Mouse (Mus musculus): Measurements from ENCODE around the gene Crk. TPM values are rescaled to one million over a fixed set of nuclear protein-coding genes. Genes with fewer than 3 reads are reported as not detected.

Crk gene
- polyA plus RNA-seq, 1 experiment, result 43.1 TPM

DNA sequence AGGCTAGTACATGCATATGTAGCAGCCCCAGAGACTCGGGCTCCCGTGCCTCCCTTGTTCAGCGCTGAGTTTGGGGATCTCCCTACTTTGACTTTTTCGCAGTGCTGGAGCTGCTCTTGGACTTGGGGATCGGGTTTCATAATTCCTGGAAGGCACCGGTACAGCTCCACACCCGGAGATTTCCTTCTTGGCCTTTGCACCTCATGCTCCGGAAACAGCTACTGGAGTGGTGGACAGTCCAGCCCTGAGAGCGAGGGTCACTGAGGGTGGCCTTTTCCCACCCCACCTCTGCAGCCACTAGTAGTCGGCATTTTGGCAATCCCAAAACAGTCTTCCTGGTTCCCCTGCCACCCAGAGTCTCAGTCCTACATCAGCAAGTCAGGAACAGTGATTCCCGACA is 43.7 kb upstream of the Crk start:
- no peak overlapping the region for H3K27ac ChIP-seq (ENCODE audit: insufficient read depth, low read length)
- peaks cover 6% of the 10 kb centered on the region; the same call in 1 of the 2 replicates for H3K4me1 ChIP-seq (ENCODE audit: control insufficient read depth, insufficient read depth, insufficient read length)
- no peak for TF ChIP-seq POLR2A (IDR thresholded peaks at IDR 0.05; ENCODE audit: low read depth, low read length)
- TF ChIP-seq CTCF (IDR thresholded peaks at IDR 0.05; ENCODE audit: extremely low read depth, insufficient read depth, insufficient read length, insufficient replicate concordance), result no peak
- H3K27me3 ChIP-seq (ENCODE audit: control insufficient read depth, insufficient read depth, low read length), result no peaks in the 10 kb centered on the region
- peaks cover 25% of the 10 kb centered on the region for H3K36me3 ChIP-seq (ENCODE audit: control insufficient read depth, insufficient read depth, low read length)
- 90% methylated on average over 11 of the region's 11 CpGs for WGBS
- H3K4me3 ChIP-seq (ENCODE audit: extremely low read depth, insufficient read depth, insufficient read length), result no peak overlapping the region
- no peak for DNase-seq (ENCODE audit: low read depth in 1 of 2, low spot score in 2 of 2)

DNA sequence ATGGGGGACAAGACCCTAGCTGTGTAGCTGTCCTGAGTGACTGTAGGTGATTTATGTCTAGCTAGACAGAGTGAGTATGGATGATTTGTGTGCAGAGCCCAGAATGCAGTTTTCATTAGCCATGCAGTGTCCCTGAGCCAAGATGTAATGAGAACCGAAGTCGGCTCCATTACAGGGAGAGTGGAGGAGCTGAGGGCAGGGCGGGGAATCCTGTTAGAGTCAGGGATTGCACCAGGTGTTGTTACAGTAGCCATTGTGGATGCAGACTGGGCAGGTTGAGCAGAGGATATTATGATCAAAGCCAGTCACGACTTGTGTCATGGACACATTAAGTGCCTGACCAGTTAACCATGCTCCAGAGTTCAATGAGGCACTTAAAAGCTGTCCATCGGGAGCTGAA is 35.7 kb upstream of the Crk start:
- TF ChIP-seq CTCF (IDR thresholded peaks at IDR 0.05; ENCODE audit: extremely low read depth, insufficient read depth, insufficient read length, insufficient replicate concordance) (no peak), POLR2A (IDR thresholded peaks at IDR 0.05; ENCODE audit: low read depth, low read length) (no peak)

DNA sequence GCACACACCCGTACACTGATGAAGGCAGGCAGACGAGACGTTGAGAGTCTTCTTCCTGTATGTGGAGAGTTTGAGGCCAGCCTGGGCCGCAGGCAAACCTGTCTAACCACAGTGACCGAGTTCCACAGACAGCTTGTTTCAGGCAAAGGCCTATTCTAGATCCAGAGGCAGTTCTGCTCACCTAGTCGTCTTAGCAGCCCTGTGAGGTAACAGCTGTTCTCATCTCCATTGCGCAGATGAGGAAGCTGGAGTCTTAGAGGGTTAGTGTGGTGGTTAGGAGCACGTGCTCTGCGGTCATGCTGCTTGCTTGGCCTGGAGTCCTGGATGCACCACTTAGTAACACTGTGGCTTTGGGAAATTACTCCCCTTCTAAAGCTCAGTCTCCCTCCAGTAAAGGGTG is 34.4 kb upstream of the Crk start:
- WGBS, result 19% methylated on average over 9 of the region's 9 CpGs
- H3K4me3 ChIP-seq (ENCODE audit: extremely low read depth, insufficient read depth, insufficient read length), result no peak overlapping the region
- TF ChIP-seq CTCF (IDR thresholded peaks at IDR 0.05; ENCODE audit: extremely low read depth, insufficient read depth, insufficient read length, insufficient replicate concordance), result no peak
- no peak for TF ChIP-seq POLR2A (IDR thresholded peaks at IDR 0.05; ENCODE audit: low read depth, low read length)
- peaks cover 14% of the 10 kb centered on the region for H3K4me1 ChIP-seq (ENCODE audit: control insufficient read depth, insufficient read depth, insufficient read length)
- H3K27ac ChIP-seq (ENCODE audit: insufficient read depth, low read length), result 0 out of 2 replicates have a peak overlapping the region, but pooled peaks have one; percentile 12
- no peak for DNase-seq (ENCODE audit: low read depth in 1 of 2, low spot score in 2 of 2)
- no peaks in the 10 kb centered on the region for H3K27me3 ChIP-seq (ENCODE audit: control insufficient read depth, insufficient read depth, low read length)
- H3K36me3 ChIP-seq (ENCODE audit: control insufficient read depth, insufficient read depth, low read length), result peaks cover 9% of the 10 kb centered on the region

More for the DNA sequence above, 35.7 kb upstream of the Crk start:
- WGBS, result 90% methylated on average over 5 of the region's 5 CpGs
- peaks cover 6% of the 10 kb centered on the region; the same call in 1 of the 2 replicates for H3K4me1 ChIP-seq (ENCODE audit: control insufficient read depth, insufficient read depth, insufficient read length)
- no peak for DNase-seq (ENCODE audit: low read depth in 1 of 2, low spot score in 2 of 2)
- H3K27me3 ChIP-seq (ENCODE audit: control insufficient read depth, insufficient read depth, low read length), result no peaks in the 10 kb centered on the region
- H3K4me3 ChIP-seq (ENCODE audit: extremely low read depth, insufficient read depth, insufficient read length), result no peak overlapping the region
- no peak overlapping the region for H3K27ac ChIP-seq (ENCODE audit: insufficient read depth, low read length)
- H3K36me3 ChIP-seq (ENCODE audit: control insufficient read depth, insufficient read depth, low read length), result peaks cover 13% of the 10 kb centered on the region

DNA sequence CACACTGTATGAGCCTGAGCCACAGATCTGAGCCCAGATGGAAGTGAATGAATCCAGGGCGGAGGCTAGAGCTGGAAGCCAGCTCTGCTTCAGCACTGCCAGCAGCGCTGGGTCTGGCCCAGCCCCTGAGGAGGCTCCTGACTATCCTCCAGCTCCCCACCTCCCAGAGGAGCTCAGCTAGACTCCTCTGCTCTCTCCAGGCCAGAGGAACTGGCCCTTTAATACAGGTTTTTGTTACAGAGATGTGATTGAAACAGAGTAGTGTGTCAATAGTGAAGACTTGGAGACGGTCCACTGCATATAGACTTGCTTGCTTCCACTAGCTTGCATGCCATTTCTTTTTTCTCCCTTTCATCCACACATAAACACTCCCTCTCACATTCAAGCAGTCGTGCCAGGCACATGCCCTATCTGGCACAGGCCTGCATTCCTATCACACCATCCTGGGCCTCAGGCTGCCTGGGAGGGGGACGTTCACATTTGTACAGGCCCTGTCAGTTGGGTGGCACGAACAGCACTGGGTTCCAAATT is 31.3 kb upstream of the Crk start:
- no peak for TF ChIP-seq CTCF (IDR thresholded peaks at IDR 0.05; ENCODE audit: extremely low read depth, insufficient read depth, insufficient read length, insufficient replicate concordance)
- no peak for TF ChIP-seq POLR2A (IDR thresholded peaks at IDR 0.05; ENCODE audit: low read depth, low read length)
- peaks cover 6% of the 10 kb centered on the region for H3K36me3 ChIP-seq (ENCODE audit: control insufficient read depth, insufficient read depth, low read length)
- H3K4me1 ChIP-seq (ENCODE audit: control insufficient read depth, insufficient read depth, insufficient read length), result peaks cover 22% of the 10 kb centered on the region
- no peak overlapping the region for H3K4me3 ChIP-seq (ENCODE audit: extremely low read depth, insufficient read depth, insufficient read length)
- DNase-seq (ENCODE audit: low read depth in 1 of 2, low spot score in 2 of 2), result no peak
- H3K27ac ChIP-seq (ENCODE audit: insufficient read depth, low read length), result no peak overlapping the region
- 79% methylated on average over 6 of the region's 6 CpGs for WGBS
- H3K27me3 ChIP-seq (ENCODE audit: control insufficient read depth, insufficient read depth, low read length), result no peaks in the 10 kb centered on the region

DNA sequence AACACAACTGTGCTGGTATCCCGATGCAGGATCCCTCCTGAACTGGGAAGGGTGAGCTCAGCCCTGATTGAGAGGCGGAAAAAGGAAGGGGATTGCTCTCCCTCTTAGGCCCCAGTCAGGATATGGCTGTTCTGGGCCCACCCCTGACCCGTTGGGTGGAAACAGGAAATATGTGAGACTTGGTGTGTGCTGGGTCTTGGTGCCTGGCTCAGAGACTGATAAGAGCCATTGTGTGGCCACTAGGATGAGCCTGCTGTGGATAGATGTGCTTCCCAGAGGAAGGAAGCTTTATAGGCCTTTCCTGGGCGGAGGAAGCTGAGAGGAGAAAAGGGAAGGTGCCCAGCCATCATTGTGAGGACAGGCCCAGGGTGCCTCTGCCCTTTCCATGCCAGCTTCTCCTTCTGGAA is 29.9 kb upstream of the Crk start:
- TF ChIP-seq CTCF (IDR thresholded peaks at IDR 0.05; ENCODE audit: extremely low read depth, insufficient read depth, insufficient read length, insufficient replicate concordance) (no peak), POLR2A (IDR thresholded peaks at IDR 0.05; ENCODE audit: low read depth, low read length) (no peak)
- no peak overlapping the region for H3K4me3 ChIP-seq (ENCODE audit: extremely low read depth, insufficient read depth, insufficient read length)
- peak overlapping the region; percentile 54 for H3K27ac ChIP-seq (ENCODE audit: insufficient read depth, low read length)
- peaks cover 6% of the 10 kb centered on the region for H3K36me3 ChIP-seq (ENCODE audit: control insufficient read depth, insufficient read depth, low read length)
- DNase-seq (ENCODE audit: low read depth in 1 of 2, low spot score in 2 of 2), result peak in 1 of 2 experiments; percentile 32
- peaks cover 22% of the 10 kb centered on the region for H3K4me1 ChIP-seq (ENCODE audit: control insufficient read depth, insufficient read depth, insufficient read length)
- H3K27me3 ChIP-seq (ENCODE audit: control insufficient read depth, insufficient read depth, low read length), result no peaks in the 10 kb centered on the region
- WGBS, result 42% methylated on average over 4 of the region's 4 CpGs

DNA sequence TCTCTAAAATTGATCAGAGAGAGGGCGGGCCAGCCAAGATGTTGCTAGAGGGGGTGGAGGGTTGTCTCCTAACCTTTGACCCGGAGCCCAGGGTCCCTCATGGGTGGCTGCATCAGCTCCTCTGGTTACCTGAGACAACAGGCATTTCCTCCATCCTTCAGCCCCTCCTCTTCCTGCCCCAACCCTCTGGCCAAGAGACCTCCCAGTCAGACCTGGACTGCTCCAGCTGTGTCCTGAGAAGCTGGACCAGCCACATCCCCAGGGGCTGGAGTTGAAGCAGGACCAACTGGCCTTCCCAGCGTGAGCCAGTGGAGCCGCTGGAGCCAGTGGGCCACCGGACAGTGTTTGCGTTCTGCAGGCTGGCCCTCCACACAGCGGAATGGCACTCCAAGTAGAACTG is 28.7 kb upstream of the Crk start, which contains the start of gene Myo1c:
Myo1c (plus strand) TSS at position 194 of the 400 bp plus-strand sequence.
- H3K4me1 ChIP-seq (ENCODE audit: control insufficient read depth, insufficient read depth, insufficient read length), result peaks cover 24% of the 10 kb centered on the region
- H3K27me3 ChIP-seq (ENCODE audit: control insufficient read depth, insufficient read depth, low read length), result no peaks in the 10 kb centered on the region
- TF ChIP-seq POLR2A (IDR thresholded peaks at IDR 0.05; ENCODE audit: low read depth, low read length) (no peak), CTCF (IDR thresholded peaks at IDR 0.05; ENCODE audit: extremely low read depth, insufficient read depth, insufficient read length, insufficient replicate concordance) (no peak)
- no peak for DNase-seq (ENCODE audit: low read depth in 1 of 2, low spot score in 2 of 2)
- peak within 1 kb of the TSS; percentile 99 for H3K27ac ChIP-seq (ENCODE audit: insufficient read depth, low read length)
- WGBS, result 91% methylated on average over 7 of the region's 7 CpGs
- peak within 1 kb of the TSS; percentile 95 for H3K4me3 ChIP-seq (ENCODE audit: extremely low read depth, insufficient read depth, insufficient read length)
- H3K36me3 ChIP-seq (ENCODE audit: control insufficient read depth, insufficient read depth, low read length), result peaks cover 6% of the 10 kb centered on the region

DNA sequence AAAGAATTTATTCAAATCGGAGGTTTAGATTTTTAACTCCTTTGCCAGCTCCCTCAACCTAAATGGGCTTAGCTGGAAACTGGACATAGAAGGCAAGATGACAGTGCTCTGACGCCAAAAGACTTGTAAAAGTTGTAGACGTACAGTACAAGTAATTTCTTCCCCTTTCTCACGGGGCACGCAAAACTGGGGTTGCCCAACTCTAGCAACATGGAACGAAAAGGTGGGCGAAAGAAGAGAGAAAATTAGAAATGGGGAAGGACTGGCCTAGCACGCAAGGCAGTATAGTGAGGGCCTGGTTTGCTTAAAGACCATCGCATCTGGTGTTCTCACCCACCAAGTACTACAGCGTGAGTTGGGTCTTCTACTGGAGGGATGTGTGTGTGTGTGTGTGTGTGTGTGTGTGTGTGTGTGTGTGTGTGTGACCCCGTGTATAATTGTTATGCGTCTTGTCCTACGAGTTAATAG is 28.1 kb upstream of the Crk start:
- TF ChIP-seq CTCF (IDR thresholded peaks at IDR 0.05; ENCODE audit: extremely low read depth, insufficient read depth, insufficient read length, insufficient replicate concordance), result no peak
- TF ChIP-seq POLR2A (IDR thresholded peaks at IDR 0.05; ENCODE audit: low read depth, low read length), result no peak
- Histone ChIP-seq H3K27me3 (ENCODE audit: control insufficient read depth, insufficient read depth, low read length) (no peaks in the 10 kb centered on the region), H3K36me3 (ENCODE audit: control insufficient read depth, insufficient read depth, low read length) (peaks cover 5% of the 10 kb centered on the region; the same call in 1 of the 2 replicates), H3K4me1 (ENCODE audit: control insufficient read depth, insufficient read depth, insufficient read length) (peaks cover 27% of the 10 kb centered on the region), H3K4me3 (ENCODE audit: extremely low read depth, insufficient read depth, insufficient read length) (peak overlapping the region; percentile 95), H3K27ac (ENCODE audit: insufficient read depth, low read length) (peak overlapping the region; percentile 99)
- DNase-seq (ENCODE audit: low read depth in 1 of 2, low spot score in 2 of 2), result peak in 1 of 2 experiments; percentile 17
- WGBS, result 17% methylated on average over 13 of the region's 13 CpGs

Data from spleen, adult 2 months (tissue).